Mouse (Mus musculus): ENCODE measurements around the gene 6030408B16Rik.
"Not testable (repeated sequence)": the region's sequence is repeated elsewhere in the genome, so short reads cannot be mapped to it uniquely, and the experiment has no call there.

6030408B16Rik gene

GRCm38 (mm10) chr15:101322640-101323039 lies 29.6 kb downstream of the 6030408B16Rik start:
- DNase-seq = no peak

DNA sequence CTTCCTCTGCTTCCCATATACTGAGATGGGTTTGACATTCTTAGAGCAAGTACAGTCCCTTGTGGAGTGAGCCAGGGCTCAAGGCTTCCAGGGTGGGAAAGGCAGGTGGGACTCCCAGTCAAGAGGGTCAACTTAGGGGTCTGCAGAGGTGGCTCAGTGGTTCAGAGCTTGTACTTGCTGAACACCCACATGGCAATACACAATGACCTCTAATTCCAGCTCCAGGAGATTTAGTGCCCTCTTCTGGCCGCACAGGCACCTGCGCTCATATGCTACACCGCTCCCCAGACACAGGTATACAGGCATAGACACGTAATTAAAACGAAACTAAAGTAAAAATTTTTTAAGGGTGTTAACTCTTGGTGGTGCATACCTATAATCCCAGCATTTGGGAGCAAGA lies 30.5 kb downstream of the 6030408B16Rik start:
- no peak for DNase-seq

DNA sequence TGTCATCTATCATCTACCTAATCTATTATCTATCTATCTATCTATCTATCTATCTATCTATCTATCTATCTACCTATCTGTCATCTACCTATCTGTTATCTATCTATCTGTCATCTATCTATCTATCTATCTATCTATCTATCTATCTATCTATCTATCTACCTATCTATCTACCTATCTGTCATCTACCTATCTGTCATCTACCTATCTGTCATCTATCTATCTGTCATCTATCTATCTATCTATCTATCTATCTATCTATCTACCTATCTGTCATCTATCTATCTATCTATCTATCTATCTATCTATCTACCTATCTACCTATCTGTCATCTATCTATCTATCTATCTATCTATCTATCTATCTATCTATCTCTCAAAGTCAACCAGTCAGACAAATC lies 31.4 kb downstream of the 6030408B16Rik start:
- DNase-seq = not testable (repeated sequence)

DNA sequence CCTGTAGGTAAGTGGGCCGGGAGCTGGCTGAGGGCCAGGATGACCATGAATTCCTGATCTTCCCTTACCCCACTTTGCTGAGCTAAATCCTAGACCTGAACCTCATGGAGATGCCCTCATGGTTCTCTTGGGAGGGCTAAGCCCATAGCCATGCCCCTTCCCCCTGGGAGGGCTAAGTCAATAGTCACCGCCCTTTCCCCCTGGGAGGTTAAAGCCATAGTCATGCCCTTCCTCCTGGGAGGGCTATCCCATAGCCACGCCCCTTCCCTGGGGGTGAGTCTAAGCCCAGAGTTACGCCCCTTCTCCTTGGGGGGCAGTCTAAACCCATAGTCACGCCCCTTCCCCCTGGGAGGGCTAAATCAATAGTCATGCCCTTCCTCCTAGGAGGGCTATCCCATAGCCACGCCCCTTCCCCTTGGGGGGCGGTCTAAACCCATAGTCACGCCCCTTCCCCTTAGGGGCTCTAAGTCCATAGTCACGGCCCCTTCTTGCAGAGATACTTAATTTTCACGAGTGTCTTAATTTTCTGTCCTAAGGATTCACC lies 33.1 kb downstream of the 6030408B16Rik start:
- no peak for DNase-seq

DNA sequence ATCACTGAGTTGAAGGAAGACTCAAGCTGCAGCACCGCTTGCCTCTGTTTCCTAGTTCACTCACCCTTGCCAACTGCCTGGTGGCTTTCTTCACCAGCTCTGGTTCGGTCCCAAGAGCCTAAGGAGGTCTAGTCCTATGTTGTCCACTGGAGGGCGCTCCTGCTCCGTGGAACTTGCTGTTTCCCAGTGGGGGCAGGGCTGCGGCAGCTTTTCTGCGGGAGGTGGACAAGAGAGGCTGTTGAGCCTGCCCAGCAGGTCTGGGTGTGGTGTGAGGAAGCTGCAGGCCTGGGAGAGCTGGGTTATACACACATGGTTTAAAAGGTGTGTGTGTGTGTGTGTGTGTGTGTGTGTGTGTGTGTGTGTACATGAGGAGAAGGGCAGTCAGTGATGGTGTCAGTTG lies 34.3 kb downstream of the 6030408B16Rik start:
- DNase-seq = peak; percentile 95

GRCm38 (mm10) chr15:101328876-101329563 lies 36.0 kb downstream of the 6030408B16Rik start:
- DNase-seq = no peak

DNA sequence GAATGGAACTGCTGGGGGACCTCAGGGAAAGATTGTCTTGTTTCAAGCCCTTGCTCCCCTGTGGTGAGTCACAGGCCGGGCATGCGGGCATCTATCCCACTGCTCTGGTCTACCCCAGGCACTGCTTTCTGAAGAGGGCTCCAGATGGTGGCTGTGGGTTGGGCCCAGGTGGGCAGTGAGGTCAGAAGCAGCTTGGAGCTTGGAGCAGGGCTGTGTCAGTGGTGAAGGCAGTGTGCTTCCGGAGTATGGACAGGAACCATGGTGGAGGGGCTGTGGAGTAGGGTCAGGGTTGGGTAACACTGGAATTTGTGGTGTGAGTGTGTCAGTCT lies 36.5 kb downstream of the 6030408B16Rik start:
- DNase-seq = no peak

DNA sequence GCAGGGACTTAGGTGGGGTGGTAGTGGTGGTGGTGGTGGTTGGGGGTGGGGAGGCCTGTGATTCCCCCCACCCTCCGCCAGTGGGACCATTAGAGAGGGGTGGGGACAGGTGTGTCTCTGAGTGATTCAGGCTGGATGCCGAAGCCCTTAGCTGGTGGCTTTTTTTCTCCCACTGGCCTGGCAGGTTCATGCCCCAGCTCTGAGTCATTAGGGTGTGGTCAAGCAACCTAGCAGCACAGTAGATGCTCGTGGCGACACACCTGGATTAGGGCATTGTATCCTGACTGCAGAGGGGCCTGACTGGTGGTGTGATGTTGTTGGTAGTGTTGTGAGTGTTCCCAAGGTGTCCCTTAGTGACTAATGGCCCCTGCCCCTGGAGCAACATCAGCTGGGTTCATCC lies 38.1 kb downstream of the 6030408B16Rik start:
- DNase-seq = peak; percentile 53

- DNase-seq = peak; percentile 36
These were observed 39.4 kb downstream of the 6030408B16Rik start for GRCm38 (mm10) chr15:101332370-101332769.

- no peak for DNase-seq
These were observed 40.2 kb downstream of the 6030408B16Rik start for GRCm38 (mm10) chr15:101333165-101333564.

- DNase-seq = no peak
These were observed 40.6 kb downstream of the 6030408B16Rik start for GRCm38 (mm10) chr15:101333648-101334047.

GRCm38 (mm10) chr15:101336474-101337174 lies 43.6 kb downstream of the 6030408B16Rik start:
- peak; percentile 36 for DNase-seq

DNA sequence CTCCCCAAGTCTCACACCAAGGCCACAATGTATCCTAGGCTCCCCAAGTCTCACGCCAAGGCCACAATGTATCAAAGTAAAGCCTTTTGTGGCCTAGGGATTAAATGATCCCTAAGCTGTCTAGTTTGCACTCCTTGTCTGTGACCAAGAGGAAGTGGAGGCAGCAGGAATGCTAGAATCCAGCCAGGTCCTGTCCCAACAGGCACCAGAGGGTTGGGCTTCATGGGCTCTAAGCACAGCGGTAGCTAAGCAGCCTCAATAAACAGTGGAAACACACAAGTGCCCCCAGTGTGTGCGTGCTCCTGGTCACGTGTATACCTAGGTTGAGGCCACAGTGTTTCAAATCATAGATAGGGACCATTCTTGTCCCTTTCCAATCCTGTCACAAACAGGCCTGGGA lies 45.3 kb downstream of the 6030408B16Rik start:
- peak; percentile 34 for DNase-seq

- DNase-seq = peak; percentile 94
These were observed 46.5 kb downstream of the 6030408B16Rik start for GRCm38 (mm10) chr15:101339537-101339936.

- DNase-seq = peak; percentile 78
These were observed 48.9 kb downstream of the 6030408B16Rik start for GRCm38 (mm10) chr15:101341797-101342515.
